Comparison of ENCODE assay signal across 8 mouse cellular contexts in the genomic region with DNA sequence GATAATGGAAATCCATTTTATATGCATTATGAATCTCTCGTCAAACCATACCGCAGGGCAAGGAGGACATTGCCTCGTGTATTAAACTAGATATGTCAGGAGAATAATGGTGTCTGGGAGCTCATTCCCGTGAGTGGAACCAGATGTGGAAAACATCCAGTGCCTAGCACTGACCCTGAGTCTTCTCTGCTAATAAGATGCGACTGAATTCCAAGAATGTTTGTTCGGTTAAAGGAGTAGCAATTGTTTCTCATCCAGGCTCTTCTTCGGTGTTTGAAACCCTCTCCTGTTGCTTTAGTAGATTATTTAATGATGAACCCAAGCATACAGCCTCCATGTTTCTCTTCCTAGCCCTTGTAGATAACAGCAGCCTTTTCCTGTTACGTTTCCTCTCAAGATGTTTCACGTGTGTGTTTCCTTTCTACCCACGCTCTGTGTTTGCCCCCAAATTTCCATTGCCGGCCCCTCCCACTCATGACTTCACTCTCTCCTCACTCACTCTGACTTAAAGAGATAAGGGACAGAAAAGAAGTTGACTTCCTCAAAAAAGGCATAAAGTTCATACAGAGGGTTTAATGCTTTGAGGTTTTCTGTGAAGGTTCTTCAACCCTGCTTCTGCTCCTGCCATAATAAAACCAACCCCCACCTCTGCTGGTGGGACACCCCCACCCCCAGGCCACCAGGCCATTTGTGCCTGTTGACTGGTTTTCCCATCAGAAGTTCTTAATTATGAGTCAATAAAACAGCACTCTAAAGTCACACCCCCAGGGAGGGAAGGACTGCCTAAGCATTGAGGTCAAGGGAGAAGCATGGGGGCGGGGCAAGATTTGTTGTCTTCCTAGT.
DNase-seq lines count a peak whose midpoint lies in the region; ATAC-seq and TF ChIP-seq lines count a peak whose summit lies in the region.

No protein-coding gene starts in this region.

- H3K27ac ChIP-seq in bone marrow macrophage, adult 2 months (ENCODE audit: insufficient read depth, low read depth, low read length) = peak overlapping the region; percentile 9; the same call in 1 of the 2 replicates
- H3K27ac ChIP-seq in heart, embryonic 16.5 days (ENCODE audit: low read length) = peak overlapping the region; percentile 62
- H3K27ac ChIP-seq in liver, embryonic 11.5 days (ENCODE audit: low read depth, low read length) = peak overlapping the region; percentile 67; the same call in 1 of the 2 replicates
- H3K27ac ChIP-seq in hindbrain, embryonic 13.5 days = no peak overlapping the region

- no peak for TF ChIP-seq CTCF in bone marrow macrophage, adult 2 months (IDR thresholded peaks at IDR 0.05; ENCODE audit: low read depth, low read length)

- no peak overlapping the region for H3K4me2 ChIP-seq in heart, embryonic 16.5 days (ENCODE audit: low read depth, low read length)
- H3K4me2 ChIP-seq in liver, embryonic 11.5 days = peak overlapping the region; percentile 50
- no peak overlapping the region for H3K4me2 ChIP-seq in hindbrain, embryonic 13.5 days

- H3K27me3 ChIP-seq in heart, embryonic 16.5 days (ENCODE audit: control insufficient read depth, insufficient read depth, low read length) = no peaks in the 10 kb centered on the region
- H3K27me3 ChIP-seq in liver, embryonic 11.5 days (replicated peaks; ENCODE audit: control insufficient read depth, insufficient read depth, low read length) = no peaks in the 10 kb centered on the region
- H3K27me3 ChIP-seq in hindbrain, embryonic 13.5 days = no peaks in the 10 kb centered on the region

- no peaks in the 10 kb centered on the region for H3K9me3 ChIP-seq in heart, embryonic 16.5 days (replicated peaks; ENCODE audit: control insufficient read depth, low read length)
- no peaks in the 10 kb centered on the region for H3K9me3 ChIP-seq in liver, embryonic 11.5 days (ENCODE audit: control insufficient read depth, low read length)
- H3K9me3 ChIP-seq in hindbrain, embryonic 13.5 days = peaks cover 3% of the 10 kb centered on the region; the same call in 1 of the 2 replicates

- 0 out of 2 replicates have a peak, but pooled peaks have one; percentile 61 for ATAC-seq in heart, embryonic 16.5 days (replicated peaks; ENCODE audit: extremely low read depth, insufficient read depth, low FRiP score)
- peak; percentile 75 for ATAC-seq in liver, embryonic 11.5 days (replicated peaks; ENCODE audit: low FRiP score)
- no peak for ATAC-seq in hindbrain, embryonic 13.5 days (ENCODE audit: low FRiP score)

- WGBS in heart, embryonic 16.5 days = 46% methylated on average over 12 of the region's 12 CpGs
- 19% methylated on average over 12 of the region's 12 CpGs for WGBS in liver, embryonic 11.5 days
- 50% methylated on average over 12 of the region's 12 CpGs for WGBS in hindbrain, embryonic 13.5 days

- TF ChIP-seq POLR2A in bone marrow macrophage, adult 2 months (IDR thresholded peaks at IDR 0.05; ENCODE audit: borderline replicate concordance, low read depth, low read length) = no peak

- peak; percentile 83 for DNase-seq in CD4-positive helper T cell, adult 2 months (ENCODE audit: low read depth, low spot score)
- peak; percentile 38 for DNase-seq in liver, embryonic 11.5 days (ENCODE audit: low spot score)
- peak; percentile 62 to 74 for DNase-seq in spleen, adult 18-20 months
- no peak for DNase-seq in cerebellum, postnatal 14 days
- DNase-seq in gastrocnemius, postnatal 10 days = no peak

- no peak overlapping the region for H3K4me3 ChIP-seq in bone marrow macrophage, adult 2 months (ENCODE audit: insufficient read depth, low read length)
- no peak overlapping the region for H3K4me3 ChIP-seq in heart, embryonic 16.5 days (ENCODE audit: low read length)
- no peak overlapping the region for H3K4me3 ChIP-seq in liver, embryonic 11.5 days (ENCODE audit: low read depth, low read length)
- no peak overlapping the region for H3K4me3 ChIP-seq in hindbrain, embryonic 13.5 days

- no peaks in the 10 kb centered on the region for H3K36me3 ChIP-seq in heart, embryonic 16.5 days (ENCODE audit: control insufficient read depth, insufficient read depth)
- H3K36me3 ChIP-seq in liver, embryonic 11.5 days (ENCODE audit: control insufficient read depth, insufficient read depth, low read length) = no peaks in the 10 kb centered on the region
- H3K36me3 ChIP-seq in hindbrain, embryonic 13.5 days = no peaks in the 10 kb centered on the region

- H3K4me1 ChIP-seq in bone marrow macrophage, adult 2 months (ENCODE audit: control insufficient read depth, insufficient read depth, low read length) = peaks cover 21% of the 10 kb centered on the region
- peaks cover 10% of the 10 kb centered on the region; the same call in 1 of the 2 replicates for H3K4me1 ChIP-seq in heart, embryonic 16.5 days (ENCODE audit: control insufficient read depth, insufficient read depth, low read length)
- peaks cover 5% of the 10 kb centered on the region for H3K4me1 ChIP-seq in liver, embryonic 11.5 days (replicated peaks; ENCODE audit: control insufficient read depth, insufficient read depth, low read length)
- peaks cover 40% of the 10 kb centered on the region for H3K4me1 ChIP-seq in hindbrain, embryonic 13.5 days (replicated peaks)

- H3K9ac ChIP-seq in heart, embryonic 16.5 days (ENCODE audit: low read length) = no peak overlapping the region
- H3K9ac ChIP-seq in liver, embryonic 11.5 days (ENCODE audit: low read depth, low read length) = no peak overlapping the region
- H3K9ac ChIP-seq in hindbrain, embryonic 13.5 days = no peak overlapping the region

Comparison
In these comparisons a context has a peak if more than half of its experiments do, and no peak if none do; other contexts are left out.
1. DNase-seq: peak in CD4-positive helper T cell, adult 2 months (single experiment), liver, embryonic 11.5 days (single experiment) and spleen, adult 18-20 months (2 of 2); none in cerebellum, postnatal 14 days (0 of 2) and gastrocnemius, postnatal 10 days (single experiment).